Mouse (Mus musculus): ENCODE results near the gene Neurl3. TPM values are rescaled to one million over a fixed set of nuclear protein-coding genes. Genes with fewer than 3 reads are reported as not detected.

The Neurl3 gene
- polyA plus RNA-seq, 1 experiment = 0.11 TPM

DNA sequence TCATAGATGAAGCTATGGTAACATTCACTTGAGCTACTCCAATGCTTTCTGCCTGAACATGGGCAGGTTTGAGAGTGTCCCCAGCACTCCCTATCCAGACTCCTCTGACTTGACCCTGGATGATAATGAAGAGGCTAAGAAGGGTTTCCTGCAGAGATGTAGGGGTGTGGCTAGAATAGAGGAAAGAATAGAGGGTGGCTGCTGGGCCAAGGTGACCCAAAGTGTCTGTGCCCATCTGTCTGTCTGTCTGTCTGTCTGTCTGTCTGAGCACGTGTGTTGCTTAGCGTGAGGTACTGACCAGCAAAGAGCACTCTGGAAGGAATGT is 41.3 kb upstream of the Neurl3 start:
- Histone ChIP-seq H3K4me2 (ENCODE audit: low read depth) (no peak overlapping the region), H3K79me2 (ENCODE audit: control insufficient read depth, insufficient read depth) (peaks cover 62% of the 10 kb centered on the region), H3ac (ENCODE audit: control insufficient read depth, insufficient read length) (no peak overlapping the region), H3K27me3 (ENCODE audit: control insufficient read depth, insufficient read depth, insufficient read length) (no peaks in the 10 kb centered on the region), H3K4me3 (no peak overlapping the region), H3K36me3 (ENCODE audit: control insufficient read depth, insufficient read depth) (peaks cover 75% of the 10 kb centered on the region)
- TF ChIP-seq POLR2A (IDR thresholded peaks at IDR 0.05; ENCODE audit: insufficient read length, low read depth) = no peak
- TF ChIP-seq POLR2AphosphoS2 (IDR thresholded peaks at IDR 0.05; ENCODE audit: insufficient read length, low read depth) = peak; percentile 30

GRCm38 (mm10) chr1:36314959-36315775 is 40.7 kb upstream of the Neurl3 start:
- Histone ChIP-seq H3K36me3 (ENCODE audit: control insufficient read depth, insufficient read depth) (peaks cover 73% of the 10 kb centered on the region), H3K27me3 (ENCODE audit: control insufficient read depth, insufficient read depth, insufficient read length) (no peaks in the 10 kb centered on the region)

GRCm38 (mm10) chr1:36309498-36309901 is 35.0 kb upstream of the Neurl3 start:
- H3ac ChIP-seq (ENCODE audit: control insufficient read depth, insufficient read length) = peak overlapping the region; percentile 88
- TF ChIP-seq USF1 (IDR thresholded peaks at IDR 0.05; ENCODE audit: low read depth) (no peak), TCF3 (IDR thresholded peaks at IDR 0.05; ENCODE audit: insufficient read length, low read depth) (no peak), E2F4 (IDR thresholded peaks at IDR 0.05; ENCODE audit: insufficient read depth) (no peak), POLR2AphosphoS2 (IDR thresholded peaks at IDR 0.05; ENCODE audit: insufficient read length, low read depth) (no peak), REST (IDR thresholded peaks at IDR 0.05; ENCODE audit: insufficient read depth, insufficient read length) (no peak), TCF12 (IDR thresholded peaks at IDR 0.05; ENCODE audit: insufficient read depth, poor library complexity, severe bottlenecking) (no peak), MYOD1 (IDR thresholded peaks at IDR 0.05; ENCODE audit: control insufficient read depth in 1 of 3, insufficient read length in 2 of 3, low read depth in 2 of 3) (peak in 1 of 3 experiments; percentile 16), CEBPB (IDR thresholded peaks at IDR 0.05; ENCODE audit: insufficient read depth, poor library complexity, severe bottlenecking) (no peak), MAX (IDR thresholded peaks at IDR 0.05; ENCODE audit: low read depth) (no peak), SRF (IDR thresholded peaks at IDR 0.05; ENCODE audit: control insufficient read depth, insufficient read length, low read depth) (no peak), POLR2A (IDR thresholded peaks at IDR 0.05; ENCODE audit: insufficient read length, low read depth) (no peak), MYOG (IDR thresholded peaks at IDR 0.05; ENCODE audit: control insufficient read depth in 1 of 3, insufficient read depth in 1 of 3, insufficient read length in 2 of 3, low read depth in 2 of 3) (peak in 2 of 3 experiments; percentile 41 to 73)
- H3K4me2 ChIP-seq (ENCODE audit: low read depth) = peak overlapping the region; percentile 98
- H3K36me3 ChIP-seq (ENCODE audit: control insufficient read depth, insufficient read depth) = peaks cover 36% of the 10 kb centered on the region
- H3K79me2 ChIP-seq (ENCODE audit: control insufficient read depth, insufficient read depth) = peaks cover 64% of the 10 kb centered on the region
- peak overlapping the region; percentile 87 for H3K4me3 ChIP-seq
- H3K27me3 ChIP-seq (ENCODE audit: control insufficient read depth, insufficient read depth, insufficient read length) = no peaks in the 10 kb centered on the region

More at GRCm38 (mm10) chr1:36314959-36315775, 40.7 kb upstream of the Neurl3 start:
- H3K4me2 ChIP-seq (ENCODE audit: low read depth) = no peak overlapping the region
- peaks cover 68% of the 10 kb centered on the region for H3K79me2 ChIP-seq (ENCODE audit: control insufficient read depth, insufficient read depth)
- no peak overlapping the region for H3ac ChIP-seq (ENCODE audit: control insufficient read depth, insufficient read length)
- no peak overlapping the region for H3K4me3 ChIP-seq
- no peak for TF ChIP-seq E2F4 (IDR thresholded peaks at IDR 0.05; ENCODE audit: insufficient read depth)
- TF ChIP-seq USF1 (IDR thresholded peaks at IDR 0.05; ENCODE audit: low read depth) = no peak
- TF ChIP-seq REST (IDR thresholded peaks at IDR 0.05; ENCODE audit: insufficient read depth, insufficient read length) = no peak
- no peak for TF ChIP-seq MAX (IDR thresholded peaks at IDR 0.05; ENCODE audit: low read depth)
- no peak for TF ChIP-seq POLR2A (IDR thresholded peaks at IDR 0.05; ENCODE audit: insufficient read length, low read depth)
- no peak for TF ChIP-seq POLR2AphosphoS2 (IDR thresholded peaks at IDR 0.05; ENCODE audit: insufficient read length, low read depth)
- TF ChIP-seq TCF12 (IDR thresholded peaks at IDR 0.05; ENCODE audit: insufficient read depth, poor library complexity, severe bottlenecking) = no peak
- no peak for TF ChIP-seq SRF (IDR thresholded peaks at IDR 0.05; ENCODE audit: control insufficient read depth, insufficient read length, low read depth)
- TF ChIP-seq MYOG (IDR thresholded peaks at IDR 0.05; ENCODE audit: control insufficient read depth in 1 of 3, insufficient read depth in 1 of 3, insufficient read length in 2 of 3, low read depth in 2 of 3) = no peak
- TF ChIP-seq MYOD1 (IDR thresholded peaks at IDR 0.05; ENCODE audit: control insufficient read depth in 1 of 3, insufficient read length in 2 of 3, low read depth in 2 of 3) = no peak
- TF ChIP-seq TCF3 (IDR thresholded peaks at IDR 0.05; ENCODE audit: insufficient read length, low read depth) = no peak

DNA sequence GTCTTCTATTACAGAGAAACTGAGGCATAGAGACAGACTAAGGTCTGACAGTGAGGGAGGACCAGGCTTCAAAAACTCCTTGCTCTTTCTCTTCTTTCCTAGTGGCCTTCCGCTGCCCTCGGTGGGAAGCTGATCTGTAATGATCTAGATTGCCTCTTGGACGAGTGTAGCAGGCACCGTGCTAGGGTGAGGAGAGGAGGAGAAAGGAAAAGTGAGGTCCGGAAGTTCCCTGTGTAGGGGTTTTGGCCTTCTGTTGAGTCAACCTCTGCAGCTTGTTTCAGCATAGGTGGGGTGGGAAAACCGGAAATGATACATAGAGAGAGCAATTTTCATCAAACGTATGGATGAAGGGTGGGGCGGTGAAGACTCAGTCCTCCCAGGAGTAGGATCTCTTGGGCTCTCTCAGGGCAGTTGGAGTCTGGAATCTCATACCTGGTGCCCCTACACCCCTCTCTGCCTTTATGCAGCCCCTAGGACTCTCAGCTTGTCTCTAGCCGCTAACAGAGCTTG is 34.5 kb upstream of the Neurl3 start:
- Histone ChIP-seq H3K4me2 (ENCODE audit: low read depth) (peak overlapping the region; percentile 98), H3K36me3 (ENCODE audit: control insufficient read depth, insufficient read depth) (peaks cover 32% of the 10 kb centered on the region), H3K4me3 (peak overlapping the region; percentile 87), H3K79me2 (ENCODE audit: control insufficient read depth, insufficient read depth) (peaks cover 59% of the 10 kb centered on the region), H3K27me3 (ENCODE audit: control insufficient read depth, insufficient read depth, insufficient read length) (no peaks in the 10 kb centered on the region), H3ac (ENCODE audit: control insufficient read depth, insufficient read length) (peak overlapping the region; percentile 88)
- TF ChIP-seq MYOD1 (IDR thresholded peaks at IDR 0.05; ENCODE audit: control insufficient read depth in 1 of 3, insufficient read length in 2 of 3, low read depth in 2 of 3) (no peak), MYOG (IDR thresholded peaks at IDR 0.05; ENCODE audit: control insufficient read depth in 1 of 3, insufficient read depth in 1 of 3, insufficient read length in 2 of 3, low read depth in 2 of 3) (no peak), SRF (IDR thresholded peaks at IDR 0.05; ENCODE audit: control insufficient read depth, insufficient read length, low read depth) (no peak), CEBPB (IDR thresholded peaks at IDR 0.05; ENCODE audit: insufficient read depth, poor library complexity, severe bottlenecking) (0 out of 2 replicates have a peak, but pooled peaks have one; percentile 14), REST (IDR thresholded peaks at IDR 0.05; ENCODE audit: insufficient read depth, insufficient read length) (no peak)

DNA sequence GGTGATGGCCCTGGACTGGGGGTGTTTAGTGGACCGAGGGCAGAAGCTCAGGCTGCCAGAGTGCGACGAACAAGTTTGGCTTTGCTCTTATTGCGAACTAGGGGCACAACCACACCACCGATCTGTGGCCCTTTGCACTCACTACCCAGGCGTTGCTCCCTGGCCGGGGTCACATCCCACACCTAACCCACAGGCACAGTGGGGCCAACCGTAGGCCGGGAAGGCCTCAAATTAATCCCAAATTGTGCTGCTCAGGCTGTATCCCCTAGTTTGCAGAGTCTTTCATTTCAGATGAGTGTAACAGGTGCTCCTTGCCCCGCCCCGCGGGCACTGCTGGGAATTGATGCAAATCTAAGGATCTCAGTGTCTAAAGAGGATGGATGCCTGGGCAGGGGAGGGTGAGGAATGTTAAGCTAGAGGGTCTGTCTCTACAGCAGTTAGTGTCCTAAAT is 34.0 kb upstream of the Neurl3 start:
- H3K36me3 ChIP-seq (ENCODE audit: control insufficient read depth, insufficient read depth) = peaks cover 30% of the 10 kb centered on the region
- H3K27me3 ChIP-seq (ENCODE audit: control insufficient read depth, insufficient read depth, insufficient read length) = no peaks in the 10 kb centered on the region
- H3ac ChIP-seq (ENCODE audit: control insufficient read depth, insufficient read length) = peak overlapping the region; percentile 88
- TF ChIP-seq SRF (IDR thresholded peaks at IDR 0.05; ENCODE audit: control insufficient read depth, insufficient read length, low read depth) = no peak
- TF ChIP-seq MYOD1 (IDR thresholded peaks at IDR 0.05; ENCODE audit: control insufficient read depth in 1 of 3, insufficient read length in 2 of 3, low read depth in 2 of 3) = peak in 2 of 3 experiments; percentile 66 to 72
- TF ChIP-seq E2F4 (IDR thresholded peaks at IDR 0.05; ENCODE audit: insufficient read depth) = no peak
- TF ChIP-seq POLR2AphosphoS2 (IDR thresholded peaks at IDR 0.05; ENCODE audit: insufficient read length, low read depth) = no peak
- no peak for TF ChIP-seq USF1 (IDR thresholded peaks at IDR 0.05; ENCODE audit: low read depth)
- TF ChIP-seq TCF12 (IDR thresholded peaks at IDR 0.05; ENCODE audit: insufficient read depth, poor library complexity, severe bottlenecking) = no peak
- TF ChIP-seq MYOG (IDR thresholded peaks at IDR 0.05; ENCODE audit: control insufficient read depth in 1 of 3, insufficient read depth in 1 of 3, insufficient read length in 2 of 3, low read depth in 2 of 3) = peak in 2 of 3 experiments; percentile 27 to 60
- TF ChIP-seq MAX (IDR thresholded peaks at IDR 0.05; ENCODE audit: low read depth) = no peak
- TF ChIP-seq CEBPB (IDR thresholded peaks at IDR 0.05; ENCODE audit: insufficient read depth, poor library complexity, severe bottlenecking) = no peak
- TF ChIP-seq POLR2A (IDR thresholded peaks at IDR 0.05; ENCODE audit: insufficient read length, low read depth) = peak; percentile 41
- TF ChIP-seq TCF3 (IDR thresholded peaks at IDR 0.05; ENCODE audit: insufficient read length, low read depth) = no peak
- no peak for TF ChIP-seq REST (IDR thresholded peaks at IDR 0.05; ENCODE audit: insufficient read depth, insufficient read length)
- H3K4me2 ChIP-seq (ENCODE audit: low read depth) = peak overlapping the region; percentile 98
- peaks cover 55% of the 10 kb centered on the region for H3K79me2 ChIP-seq (ENCODE audit: control insufficient read depth, insufficient read depth)
- peak overlapping the region; percentile 87 for H3K4me3 ChIP-seq
